Mouse (Mus musculus) heart, embryonic 14.5 days (tissue): ENCODE measurements around the gene Herc6. TPM values are rescaled to one million over a fixed set of nuclear protein-coding genes. Genes with fewer than 3 reads are reported as not detected.

Experiments used
- ATAC-seq: fragments of 200-750 bp; cut with Nextera tagmentation; 2 replicates; pipeline ENCODE4 v1.8.0; 2017; ENCODE audit warnings: low read depth, moderate TSS enrichment; ENCODE audit not compliant: insufficient number of reproducible peaks, insufficient read depth, low FRiP score
- H3K27ac ChIP-seq, 2 experiments: fragments of 200-500 bp in 1 of 2; fragments of 300-500 bp in 1 of 2; sonication (generic) in 1 of 2; replicated peaks in 1 of 2; 2 replicates each; pipeline ENCODE4 v1.5.1; 2012 to 2014; ENCODE audit warnings: low read depth in 2 of 2, low read length in 2 of 2, control low read depth in 1 of 2, mild to moderate bottlenecking in 1 of 2, mixed read lengths in 1 of 2; ENCODE audit not compliant: control insufficient read depth in 1 of 2, insufficient read depth in 1 of 2
- H3K27me3 ChIP-seq: fragments of 300-500 bp; sonication (generic); 2 replicates; pipeline ENCODE4 v1.6.1; 2014; ENCODE audit warnings: mild to moderate bottlenecking, low read length, control low read depth; ENCODE audit not compliant: control insufficient read depth, insufficient read depth
- H3K36me3 ChIP-seq: fragments of 300-500 bp; sonication (generic); 2 replicates; pipeline ENCODE4 v1.6.1; 2014; ENCODE audit warnings: mild to moderate bottlenecking, control low read depth, low read length, mixed read lengths; ENCODE audit not compliant: control insufficient read depth, insufficient read depth
- H3K4me1 ChIP-seq, 2 experiments: fragments of 200-500 bp in 1 of 2; fragments of 300-500 bp in 1 of 2; sonication (generic) in 1 of 2; 2 replicates each; pipeline ENCODE4 v1.6.1; 2012 to 2014; ENCODE audit warnings: low read length in 2 of 2, control low read depth in 1 of 2, mixed read lengths in 1 of 2; ENCODE audit not compliant: control insufficient read depth in 2 of 2, insufficient read depth in 2 of 2
- H3K4me2 ChIP-seq: fragments of 300-500 bp; sonication (generic); 2 replicates; pipeline ENCODE4 v1.6.1; 2014; ENCODE audit warnings: mild to moderate bottlenecking, low read length
- H3K4me3 ChIP-seq, 2 experiments: fragments of 200-500 bp in 1 of 2; fragments of 300-500 bp in 1 of 2; sonication (generic) in 1 of 2; 2 replicates each; pipeline ENCODE4 v1.5.1; 2012 to 2014; ENCODE audit warnings: low read length in 2 of 2, mild to moderate bottlenecking in 2 of 2, control low read depth in 1 of 2, low read depth in 1 of 2, moderate library complexity in 1 of 2; ENCODE audit not compliant: control insufficient read depth in 1 of 2, insufficient read depth in 1 of 2
- H3K9ac ChIP-seq: fragments of 300-500 bp; sonication (generic); 2 replicates; pipeline ENCODE4 v1.6.1; 2014; ENCODE audit warnings: mild to moderate bottlenecking, low read length
- H3K9me3 ChIP-seq: fragments of 300-500 bp; sonication (generic); 2 replicates; pipeline ENCODE4 v1.6.1; 2016; ENCODE audit warnings: low read length, control low read depth; ENCODE audit not compliant: control insufficient read depth
- WGBS: fragments of 180-500 bp; shearing (Covaris S2); extraction: QIAGEN DNeasy Blood & Tissue Kit; methylation state at CpG from one replicate; pipeline ENCODE4 v1.1.7; 2014; 5-methylcytosine and 5-hydroxymethylcytosine counted together
- polyA plus RNA-seq: library from polyadenylated mRNA; unstranded; fragments of >200 nt; fragmentation: Nextera tagmentation; extraction: Ambion mirVana; gene quantifications from 2 replicates; pipeline ENCODE4 v1.2.1, GENCODE M21; 2014

Herc6 gene
- polyA plus RNA-seq, 1 experiment from 2014 or later = 5.3 TPM

- no peaks in the 10 kb centered on the region for H3K27me3 ChIP-seq
- H3K4me2 ChIP-seq = peak overlapping the region; percentile 88
- WGBS = 86% methylated on average over 12 of the region's 12 CpGs
- peak overlapping the region; percentile 60 to 71; a peak in 3 of 4 replicates for H3K4me3 ChIP-seq
- ATAC-seq = no peak
- H3K36me3 ChIP-seq = 0 out of 2 replicates have a peak, but pooled peaks cover 4% of the 10 kb centered on the region
- H3K9me3 ChIP-seq = no peaks in the 10 kb centered on the region
- H3K27ac ChIP-seq = no peak overlapping the region
- H3K4me1 ChIP-seq = no peaks in the 10 kb centered on the region
- H3K9ac ChIP-seq = peak overlapping the region; percentile 81
Measured at GRCm38 (mm10) chr6:57581595-57581994, 795 bp downstream of the Herc6 start.

DNA sequence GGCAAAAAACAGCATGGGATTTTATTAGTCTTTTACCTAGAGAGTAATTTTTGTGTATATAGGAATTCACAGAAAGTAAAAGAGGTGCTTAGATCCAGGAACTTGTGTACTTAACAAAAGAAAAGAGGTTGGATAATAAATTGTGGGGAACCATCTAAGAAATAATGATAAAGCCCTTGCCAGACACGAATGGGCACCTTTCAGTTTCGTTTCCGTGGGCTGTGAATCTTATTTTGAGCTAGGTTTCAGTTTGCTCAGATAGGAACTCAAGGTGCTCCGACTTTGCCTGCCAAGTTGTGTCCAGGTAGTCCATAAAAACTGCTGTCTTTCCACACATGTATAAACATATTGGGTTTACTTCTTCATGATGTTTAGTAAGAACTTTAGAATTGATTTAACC, 1.6 kb downstream of the Herc6 start:
- H3K9ac ChIP-seq = no peak overlapping the region
- H3K4me2 ChIP-seq = no peak overlapping the region
- H3K9me3 ChIP-seq = no peaks in the 10 kb centered on the region
- 80% methylated on average over 4 of the region's 4 CpGs for WGBS
- H3K4me3 ChIP-seq = no peak overlapping the region
- no peak overlapping the region for H3K27ac ChIP-seq
- no peaks in the 10 kb centered on the region for H3K4me1 ChIP-seq
- H3K36me3 ChIP-seq = 0 out of 2 replicates have a peak, but pooled peaks cover 4% of the 10 kb centered on the region
- ATAC-seq = no peak
- H3K27me3 ChIP-seq = no peaks in the 10 kb centered on the region

GRCm38 (mm10) chr6:57605546-57606307, 24.9 kb downstream of the Herc6 start:
- Histone ChIP-seq H3K9me3 (no peaks in the 10 kb centered on the region), H3K4me3 (no peak overlapping the region), H3K9ac (no peak overlapping the region), H3K4me1 (no peaks in the 10 kb centered on the region), H3K36me3 (peaks cover 4% of the 10 kb centered on the region), H3K27ac (no peak overlapping the region), H3K4me2 (no peak overlapping the region), H3K27me3 (no peaks in the 10 kb centered on the region)
- no peak for ATAC-seq
- WGBS = 88% methylated on average over 7 of the region's 7 CpGs

DNA sequence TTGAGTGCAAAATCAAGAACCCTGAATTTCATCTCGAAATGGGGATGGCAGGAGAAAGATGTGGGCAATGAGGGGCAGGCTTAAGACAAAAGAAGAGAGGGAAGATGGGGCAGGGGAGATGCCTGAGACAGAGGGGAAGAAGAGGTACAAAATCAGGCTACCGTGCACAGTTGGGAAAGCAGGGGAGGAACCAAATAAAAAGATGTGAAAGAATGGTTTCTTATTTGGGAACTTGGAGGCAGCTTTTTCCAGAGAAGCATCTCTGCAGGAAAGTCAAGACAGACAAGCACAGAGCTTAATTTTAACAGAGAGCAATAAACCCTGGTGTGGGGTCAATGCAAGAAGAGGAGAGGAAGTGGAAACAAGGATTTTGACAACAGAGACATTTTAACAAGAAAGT, 27.2 kb downstream of the Herc6 start:
- no peak overlapping the region for H3K9ac ChIP-seq
- no peaks in the 10 kb centered on the region for H3K9me3 ChIP-seq
- peaks cover 7% of the 10 kb centered on the region for H3K36me3 ChIP-seq
- ATAC-seq = no peak
- H3K27ac ChIP-seq = no peak overlapping the region
- no peak overlapping the region for H3K4me3 ChIP-seq
- H3K27me3 ChIP-seq = no peaks in the 10 kb centered on the region
- WGBS = 80% methylated on average over 2 of the region's 2 CpGs
- H3K4me2 ChIP-seq = no peak overlapping the region
- H3K4me1 ChIP-seq = no peaks in the 10 kb centered on the region

DNA sequence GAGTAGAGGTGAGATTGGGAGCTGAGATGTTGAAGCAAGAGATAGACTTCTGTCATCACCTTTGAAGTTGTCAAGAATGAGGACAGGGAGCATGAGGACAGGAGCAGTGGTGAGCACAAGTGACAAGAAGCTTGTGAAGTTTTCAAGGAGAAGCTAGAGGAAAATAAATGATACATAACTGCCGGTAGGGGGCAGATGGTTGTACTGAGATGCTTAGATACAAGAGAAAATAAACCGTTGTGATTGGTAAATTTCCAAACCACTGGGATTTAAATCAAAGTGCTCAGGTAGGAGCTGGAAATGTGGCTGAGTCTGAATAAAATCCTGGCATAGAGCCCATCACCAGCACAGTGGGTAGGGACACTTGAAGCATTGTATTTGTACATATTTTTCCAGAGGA, 28.8 kb downstream of the Herc6 start:
- H3K4me3 ChIP-seq = no peak overlapping the region
- no peaks in the 10 kb centered on the region for H3K27me3 ChIP-seq
- no peak overlapping the region for H3K9ac ChIP-seq
- 35% methylated on average over 2 of the region's 2 CpGs for WGBS
- no peaks in the 10 kb centered on the region for H3K9me3 ChIP-seq
- no peak for ATAC-seq
- H3K4me2 ChIP-seq = no peak overlapping the region
- peaks cover 7% of the 10 kb centered on the region for H3K36me3 ChIP-seq
- H3K4me1 ChIP-seq = no peaks in the 10 kb centered on the region
- H3K27ac ChIP-seq = no peak overlapping the region

- H3K4me1 ChIP-seq = no peaks in the 10 kb centered on the region
- H3K9ac ChIP-seq = no peak overlapping the region
- H3K27ac ChIP-seq = no peak overlapping the region
- H3K27me3 ChIP-seq = no peaks in the 10 kb centered on the region
- ATAC-seq = no peak
- WGBS = 91% methylated on average over 2 of the region's 2 CpGs
- peaks cover 9% of the 10 kb centered on the region; the same call in 1 of the 2 replicates for H3K36me3 ChIP-seq
- no peak overlapping the region for H3K4me2 ChIP-seq
- no peaks in the 10 kb centered on the region for H3K9me3 ChIP-seq
- no peak overlapping the region for H3K4me3 ChIP-seq
Measured at GRCm38 (mm10) chr6:57615788-57616187, 35.0 kb downstream of the Herc6 start.

GRCm38 (mm10) chr6:57639531-57639930, 58.7 kb downstream of the Herc6 start:
- no peak overlapping the region for H3K9ac ChIP-seq
- no peaks in the 10 kb centered on the region for H3K27me3 ChIP-seq
- no peaks in the 10 kb centered on the region for H3K36me3 ChIP-seq
- 68% methylated on average over 1 of the region's 1 CpGs for WGBS
- H3K4me2 ChIP-seq = no peak overlapping the region
- peaks cover 3 to 4% of the 10 kb centered on the region in 2 experiments for H3K4me1 ChIP-seq
- ATAC-seq = no peak
- no peaks in the 10 kb centered on the region for H3K9me3 ChIP-seq
- H3K27ac ChIP-seq = no peak overlapping the region
- H3K4me3 ChIP-seq = no peak overlapping the region

DNA sequence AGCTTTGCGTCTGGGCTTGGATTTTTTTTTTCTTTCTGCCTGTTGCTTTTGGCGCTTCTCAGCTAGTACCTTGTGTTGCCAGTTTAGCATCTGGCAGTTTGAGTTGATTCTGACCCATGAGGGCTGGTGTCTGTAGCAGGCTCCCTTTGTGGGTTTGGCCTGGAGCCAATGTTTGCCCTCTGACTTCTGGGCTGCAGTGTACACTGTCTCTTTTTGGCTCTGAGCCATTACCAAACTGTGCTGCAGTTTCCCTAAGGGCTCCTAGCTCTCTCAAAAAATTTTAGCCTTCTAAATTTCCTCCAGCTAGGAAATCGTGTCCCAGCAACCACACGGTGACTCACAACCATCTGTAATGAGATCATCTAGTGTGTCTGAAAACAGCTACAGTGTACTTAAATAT, 61.0 kb downstream of the Herc6 start:
- 21% methylated on average over 4 of the region's 4 CpGs for WGBS
- no peaks in the 10 kb centered on the region for H3K27me3 ChIP-seq
- H3K27ac ChIP-seq = no peak overlapping the region
- no peaks in the 10 kb centered on the region for H3K9me3 ChIP-seq
- no peak overlapping the region for H3K9ac ChIP-seq
- no peak; the same call in 1 of the 2 replicates for ATAC-seq
- H3K4me1 ChIP-seq = peaks cover 3 to 4% of the 10 kb centered on the region in 2 experiments
- H3K36me3 ChIP-seq = no peaks in the 10 kb centered on the region
- H3K4me2 ChIP-seq = no peak overlapping the region
- H3K4me3 ChIP-seq = no peak overlapping the region
